ENCODE assay signal across 9 mouse cellular contexts in genomic region chr6:149188925-149189257, GRCm38 (mm10). TPM values are rescaled to one million over a fixed set of nuclear protein-coding genes. Genes with fewer than 3 reads are reported as not detected.
DNase-seq lines count a peak whose midpoint lies in the region; ATAC-seq and TF ChIP-seq lines count a peak whose summit lies in the region.
"Had no signal": no experiment of that assay in that cellular context is flagged by ENCODE, and none has a peak within 500 bp of the region (broad histone marks: within the 10 kb centered on the region; RNA-seq: fewer than 3 reads in every experiment).

No protein-coding gene starts in this region.

- peak overlapping the region; percentile 87 for H3K4me3 ChIP-seq in kidney, postnatal 0 days (replicated peaks; ENCODE audit: low read depth, low read length)
- peak overlapping the region; percentile 92 for H3K4me3 ChIP-seq in cortical plate, adult 2 months (ENCODE audit: insufficient read depth, low read length)
- H3K4me3 ChIP-seq in hindbrain, postnatal 0 days (ENCODE audit: low read length) = peak overlapping the region; percentile 80
- peak overlapping the region; percentile 91 for H3K4me3 ChIP-seq in midbrain, embryonic 15.5 days

- H3K36me3 ChIP-seq in kidney, postnatal 0 days (ENCODE audit: insufficient read depth, low read length) = 0 out of 2 replicates have a peak, but pooled peaks cover 3% of the 10 kb centered on the region
- no peaks in the 10 kb centered on the region for H3K36me3 ChIP-seq in hindbrain, postnatal 0 days (ENCODE audit: insufficient read depth, low read length)
- no peaks in the 10 kb centered on the region for H3K36me3 ChIP-seq in midbrain, embryonic 15.5 days (replicated peaks)

- peaks cover 5% of the 10 kb centered on the region; the same call in 1 of the 2 replicates for H3K4me1 ChIP-seq in kidney, postnatal 0 days (replicated peaks; ENCODE audit: insufficient read depth, low read length)
- H3K4me1 ChIP-seq in cortical plate, adult 2 months (ENCODE audit: control insufficient read depth, insufficient read depth, low read length) = no peaks in the 10 kb centered on the region
- H3K4me1 ChIP-seq in hindbrain, postnatal 0 days (ENCODE audit: insufficient read depth, low read length) = peaks cover 9% of the 10 kb centered on the region
- peaks cover 24% of the 10 kb centered on the region for H3K4me1 ChIP-seq in midbrain, embryonic 15.5 days

- ATAC-seq in kidney, postnatal 0 days (replicated peaks; ENCODE audit: low FRiP score, low read depth) = peak; percentile 76
- peak; percentile 81; the same call in 1 of the 2 replicates for ATAC-seq in hindbrain, postnatal 0 days
- peak; percentile 85 for ATAC-seq in midbrain, embryonic 15.5 days (replicated peaks)

- 33% methylated on average over 8 of the region's 8 CpGs for WGBS in kidney, postnatal 0 days
- WGBS in hindbrain, postnatal 0 days = 34% methylated on average over 8 of the region's 8 CpGs
- 38% methylated on average over 8 of the region's 8 CpGs for WGBS in midbrain, embryonic 15.5 days

- peak overlapping the region; percentile 97 for H3K27ac ChIP-seq in kidney, postnatal 0 days
- H3K27ac ChIP-seq in cortical plate, adult 2 months (ENCODE audit: insufficient read depth, low read length) = no peak overlapping the region
- peak overlapping the region; percentile 98 for H3K27ac ChIP-seq in hindbrain, postnatal 0 days
- peak overlapping the region; percentile 98 for H3K27ac ChIP-seq in midbrain, embryonic 15.5 days

- H3K9ac ChIP-seq in kidney, postnatal 0 days (ENCODE audit: low read depth, low read length) = peak overlapping the region; percentile 93; the same call in 1 of the 2 replicates
- peak overlapping the region; percentile 92 for H3K9ac ChIP-seq in hindbrain, postnatal 0 days (replicated peaks; ENCODE audit: low read length)
- H3K9ac ChIP-seq in midbrain, embryonic 15.5 days = peak overlapping the region; percentile 98

- no peaks in the 10 kb centered on the region for H3K27me3 ChIP-seq in kidney, postnatal 0 days (ENCODE audit: insufficient read depth, low read length)
- no peaks in the 10 kb centered on the region for H3K27me3 ChIP-seq in hindbrain, postnatal 0 days (ENCODE audit: insufficient read depth, low read length)
- H3K27me3 ChIP-seq in midbrain, embryonic 15.5 days (replicated peaks) = no peaks in the 10 kb centered on the region

- no peak for TF ChIP-seq POLR2A in cortical plate, adult 2 months (IDR thresholded peaks at IDR 0.05; ENCODE audit: extremely low read depth, insufficient read depth, low read length)

- DNase-seq in kidney, postnatal 0 days (ENCODE audit: low spot score) = no peak
- no peak for DNase-seq in kidney, postnatal 10 days
- DNase-seq in hindbrain, postnatal 0 days (ENCODE audit: low spot score) = no peak
- no peak for DNase-seq in ovary, postnatal 14 days (ENCODE audit: low spot score)
- no peak for DNase-seq in embryo, embryonic 9.5 days (ENCODE audit: extremely low spot score)
- DNase-seq in retina, postnatal 1 day = no peak

- H3K9me3 ChIP-seq in kidney, postnatal 0 days (replicated peaks; ENCODE audit: low read length) = no peaks in the 10 kb centered on the region
- no peaks in the 10 kb centered on the region for H3K9me3 ChIP-seq in hindbrain, postnatal 0 days (ENCODE audit: low read length)
- no peaks in the 10 kb centered on the region for H3K9me3 ChIP-seq in midbrain, embryonic 15.5 days

- no peak for TF ChIP-seq CTCF in kidney, postnatal 0 days (IDR thresholded peaks at IDR 0.05; ENCODE audit: low read depth)
- TF ChIP-seq CTCF in cortical plate, adult 2 months (IDR thresholded peaks at IDR 0.05; ENCODE audit: extremely low read depth, insufficient read depth, low read length) = no peak
- TF ChIP-seq CTCF in hindbrain, postnatal 0 days (IDR thresholded peaks at IDR 0.05; ENCODE audit: low read depth) = no peak

- peak overlapping the region; percentile 49 for H3K4me2 ChIP-seq in kidney, postnatal 0 days (ENCODE audit: low read length)
- peak overlapping the region; percentile 76 for H3K4me2 ChIP-seq in hindbrain, postnatal 0 days (ENCODE audit: low read depth, low read length)
- peak overlapping the region; percentile 58 for H3K4me2 ChIP-seq in midbrain, embryonic 15.5 days

RNA-seq across cellular contexts. Expression of gene Amn1, which starts 0.4 kb away (rescaled TPM):
- 34.3 and 36.0 TPM in 2 replicates for polyA plus RNA-seq in kidney, postnatal 0 days (2015; fragmentation: Nextera tagmentation; extraction: Ambion mirVana)
- 20.6 and 22.4 TPM in 2 replicates for polyA plus RNA-seq in cortical plate, adult 2 months (2012; rRNA removed)
- total RNA-seq in hindbrain, postnatal 0 days (2014; rRNA removed) = 37.5 and 61.6 TPM in 2 replicates
- 88.8 and 90.6 TPM in 2 replicates for polyA plus RNA-seq in hindbrain, postnatal 0 days (2015; fragmentation: Nextera tagmentation; extraction: Ambion mirVana)
- 104 and 105 TPM in 2 replicates for polyA plus RNA-seq in midbrain, embryonic 15.5 days (2015; fragmentation: Nextera tagmentation; extraction: Ambion mirVana)

RNA-seq across cellular contexts. Expression of gene Etfbkmt, which starts 49.2 kb away (rescaled TPM):
- polyA plus RNA-seq in kidney, postnatal 0 days (2015; fragmentation: Nextera tagmentation; extraction: Ambion mirVana) = 22.7 and 26.0 TPM in 2 replicates
- 5.3 and 5.7 TPM in 2 replicates for polyA plus RNA-seq in cortical plate, adult 2 months (2012; rRNA removed)
- total RNA-seq in hindbrain, postnatal 0 days (2014; rRNA removed) = 3.0 and 4.9 TPM in 2 replicates
- polyA plus RNA-seq in hindbrain, postnatal 0 days (2015; fragmentation: Nextera tagmentation; extraction: Ambion mirVana) = 6.6 TPM in 2 replicates
- 6.8 and 9.8 TPM in 2 replicates for polyA plus RNA-seq in midbrain, embryonic 15.5 days (2015; fragmentation: Nextera tagmentation; extraction: Ambion mirVana)

RNA-seq across cellular contexts. Expression of gene Gm10203, which starts 58.9 kb away (rescaled TPM):
- not detected in 2 replicates for polyA plus RNA-seq in kidney, postnatal 0 days (2015; fragmentation: Nextera tagmentation; extraction: Ambion mirVana)
- not detected in 2 replicates for polyA plus RNA-seq in cortical plate, adult 2 months (2012; rRNA removed)
- not detected in 2 replicates for total RNA-seq in hindbrain, postnatal 0 days (2014; rRNA removed)
- polyA plus RNA-seq in hindbrain, postnatal 0 days (2015; fragmentation: Nextera tagmentation; extraction: Ambion mirVana) = not detected in 2 replicates
- polyA plus RNA-seq in midbrain, embryonic 15.5 days (2015; fragmentation: Nextera tagmentation; extraction: Ambion mirVana) = not detected in 2 replicates
- total RNA-seq: gastrocnemius, adult 8-10 months had no signal
